Mouse (Mus musculus) ovary, adult 18-20 months (tissue): ENCODE measurements around the gene Mdm1.
"Not testable (repeated sequence)": the region's sequence is repeated elsewhere in the genome, so short reads cannot be mapped to it uniquely, and the experiment has no call there.

Experiments
- DNase-seq: peaks from one replicate; pipeline ENCODE4 v3.0.0; 2022; ENCODE audit warnings: low spot score, mixed read lengths

Mdm1 gene

DNA sequence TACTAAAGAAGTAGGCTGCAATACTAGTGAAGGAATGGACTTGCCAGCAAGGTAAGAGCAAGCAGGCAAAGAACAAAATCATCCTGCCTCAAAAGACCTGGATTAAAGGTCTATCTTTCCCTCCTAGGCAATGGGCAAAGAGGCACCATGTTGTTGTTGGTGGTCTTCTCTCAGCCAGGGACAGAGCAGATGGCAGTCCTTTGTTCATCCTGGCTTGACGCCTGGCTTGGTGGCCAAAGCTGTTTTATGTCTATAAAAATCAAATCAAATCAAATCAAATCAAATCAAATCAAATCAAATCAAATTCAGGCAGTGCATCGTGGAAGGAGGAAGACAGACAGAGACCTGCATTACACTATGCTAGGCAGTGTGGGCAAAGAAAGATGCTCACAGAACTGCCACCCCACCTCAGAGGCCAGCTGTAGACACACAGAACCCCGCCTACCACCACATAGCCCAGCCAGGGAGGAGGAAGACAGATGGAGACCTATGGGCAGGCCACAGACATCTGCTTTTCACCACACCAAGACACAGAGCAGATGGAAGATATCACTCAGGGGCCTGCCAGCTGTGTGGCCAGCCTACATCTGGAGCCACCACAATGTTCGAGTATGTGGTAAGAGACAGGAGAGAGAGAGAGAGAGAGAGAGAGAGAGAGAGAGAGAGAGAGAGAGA, 74.2 kb downstream of the Mdm1 start:
- DNase-seq, result not testable (repeated sequence)
